Mouse (Mus musculus): ENCODE data around the gene Ceacam20.
A peak's percentile ranks its signal among the peaks of the same experiment; 100 is the strongest.
"Not testable (repeated sequence)": the region's sequence is repeated elsewhere in the genome, so short reads cannot be mapped to it uniquely, and the experiment has no call there.

Gene Ceacam20

GRCm38 (mm10) chr7:19964985-19965579, at the start of gene Ceacam20:
TSS of gene Ceacam20 (plus strand) at chr7:19965412.
- DNase-seq, result no peak

GRCm38 (mm10) chr7:19920166-19920505, 45.1 kb upstream of the Ceacam20 start:
- no peak for DNase-seq

GRCm38 (mm10) chr7:19920506-19921261, 44.5 kb upstream of the Ceacam20 start, which contains the start of gene Pvr:
TSS of gene Pvr (minus strand) at chr7:19921160.
- DNase-seq, result peak; percentile 79

- DNase-seq, result no peak
Observed at GRCm38 (mm10) chr7:19923354-19923753, 41.9 kb upstream of the Ceacam20 start.

GRCm38 (mm10) chr7:19923797-19924196, 41.4 kb upstream of the Ceacam20 start:
- DNase-seq, result no peak

- DNase-seq, result no peak
Observed at GRCm38 (mm10) chr7:19925376-19925775, 39.8 kb upstream of the Ceacam20 start.

- DNase-seq, result no peak
Observed at GRCm38 (mm10) chr7:19926849-19927480, 38.2 kb upstream of the Ceacam20 start.

GRCm38 (mm10) chr7:19928486-19928885, 36.7 kb upstream of the Ceacam20 start:
- no peak for DNase-seq

GRCm38 (mm10) chr7:19930481-19930880, 34.7 kb upstream of the Ceacam20 start:
- DNase-seq, result not testable (repeated sequence)

GRCm38 (mm10) chr7:19932133-19932876, 32.9 kb upstream of the Ceacam20 start:
- no peak for DNase-seq

- peak; percentile 80 for DNase-seq
Observed at GRCm38 (mm10) chr7:19932877-19933809, 32.1 kb upstream of the Ceacam20 start.

GRCm38 (mm10) chr7:19935171-19935751, 30.0 kb upstream of the Ceacam20 start:
- DNase-seq, result no peak

- DNase-seq, result no peak
Observed at GRCm38 (mm10) chr7:19935961-19936360, 29.3 kb upstream of the Ceacam20 start.

GRCm38 (mm10) chr7:19937229-19937821, 27.9 kb upstream of the Ceacam20 start:
- no peak for DNase-seq

- DNase-seq, result no peak
Observed at GRCm38 (mm10) chr7:19939555-19940235, 25.5 kb upstream of the Ceacam20 start.

- DNase-seq, result no peak
Observed at GRCm38 (mm10) chr7:19940256-19940655, 25.0 kb upstream of the Ceacam20 start.

GRCm38 (mm10) chr7:19944709-19945108, 20.5 kb upstream of the Ceacam20 start:
- no peak for DNase-seq

GRCm38 (mm10) chr7:19945201-19945600, 20.0 kb upstream of the Ceacam20 start:
- DNase-seq, result no peak

GRCm38 (mm10) chr7:19945821-19946515, 19.2 kb upstream of the Ceacam20 start:
- no peak for DNase-seq

GRCm38 (mm10) chr7:19948956-19949355, 16.3 kb upstream of the Ceacam20 start:
- DNase-seq, result no peak
